Mouse (Mus musculus) midbrain, postnatal 0 days (tissue): Measurements from ENCODE around the gene Spop. TPM values are rescaled to one million over a fixed set of nuclear protein-coding genes. Genes with fewer than 3 reads are reported as not detected.
A peak's percentile ranks its signal among the peaks of the same experiment; 100 is the strongest.

Source experiments
- ATAC-seq: fragments of 200-750 bp; cut with Nextera tagmentation; 2 replicates; pipeline ENCODE4 v1.8.0; 2017; ENCODE audit warnings: moderate number of reproducible peaks, mild to moderate bottlenecking, moderate TSS enrichment, moderate library complexity; ENCODE audit not compliant: low FRiP score
- DNase-seq: peaks from one replicate; pipeline ENCODE4 v3.0.0-alpha.2; 2015; ENCODE audit warnings: low spot score
- H3K27ac ChIP-seq: fragments of 300-500 bp; sonication (generic); 2 replicates; pipeline ENCODE4 v1.5.1; 2014; ENCODE audit warnings: low read depth, mild to moderate bottlenecking, low read length, mixed read lengths
- H3K27me3 ChIP-seq: fragments of 300-500 bp; sonication (generic); 2 replicates; pipeline ENCODE4 v1.6.1; 2014; ENCODE audit warnings: low read length, control low read depth, mixed read lengths; ENCODE audit not compliant: insufficient read depth
- H3K36me3 ChIP-seq: fragments of 300-500 bp; sonication (generic); 2 replicates; pipeline ENCODE4 v1.6.1; 2014; ENCODE audit warnings: low read length, control low read depth, mixed read lengths; ENCODE audit not compliant: insufficient read depth
- H3K4me1 ChIP-seq: fragments of 300-500 bp; sonication (generic); 2 replicates; pipeline ENCODE4 v1.6.1; 2014; ENCODE audit warnings: mild to moderate bottlenecking, control low read depth, antibody characterized with exemption, low read length, mixed read lengths; ENCODE audit not compliant: insufficient read depth
- H3K4me2 ChIP-seq: fragments of 300-500 bp; sonication (generic); 2 replicates; pipeline ENCODE4 v1.6.1; 2014; ENCODE audit warnings: low read depth, mild to moderate bottlenecking, low read length, mixed read lengths; ENCODE audit not compliant: poor library complexity, severe bottlenecking
- H3K4me3 ChIP-seq: fragments of 300-500 bp; sonication (generic); 2 replicates; pipeline ENCODE4 v1.5.1; 2014; ENCODE audit warnings: low read depth, mild to moderate bottlenecking, low read length, moderate library complexity
- H3K9ac ChIP-seq: fragments of 300-500 bp; sonication (generic); replicated peaks from 2 replicates; pipeline ENCODE4 v1.6.1; 2014; ENCODE audit warnings: mild to moderate bottlenecking, low read length, moderate library complexity, mixed read lengths; ENCODE audit not compliant: poor library complexity, severe bottlenecking
- H3K9me3 ChIP-seq: fragments of 300-500 bp; sonication (generic); 2 replicates; pipeline ENCODE4 v1.6.1; 2016; ENCODE audit warnings: low read length, control low read depth
- CTCF ChIP-seq: IDR thresholded peaks from 2 replicates; pipeline ENCODE4 v1.5.1; 2016; ENCODE audit warnings: antibody characterized with exemption, mild to moderate bottlenecking
- WGBS: fragments of 180-500 bp; shearing (Covaris S2); extraction: QIAGEN DNeasy Blood & Tissue Kit; methylation state at CpG from one replicate; pipeline ENCODE4 v1.1.7; 2014; 5-methylcytosine and 5-hydroxymethylcytosine counted together
- polyA plus RNA-seq: library from polyadenylated mRNA; unstranded; fragments of >200 nt; fragmentation: Nextera tagmentation; extraction: Ambion mirVana; gene quantifications from 2 replicates; pipeline ENCODE4 v1.2.1, GENCODE M21; 2015
- total RNA-seq: library from RNA; depleted of rRNA; stranded (reverse); fragments of >200 nt; gene quantifications from 2 replicates; pipeline ENCODE4 v1.2.3, GENCODE M21; 2014

The Spop gene
- total and polyA plus RNA-seq, 2 experiments from 2014 or later: 54.3 to 231 TPM

DNA sequence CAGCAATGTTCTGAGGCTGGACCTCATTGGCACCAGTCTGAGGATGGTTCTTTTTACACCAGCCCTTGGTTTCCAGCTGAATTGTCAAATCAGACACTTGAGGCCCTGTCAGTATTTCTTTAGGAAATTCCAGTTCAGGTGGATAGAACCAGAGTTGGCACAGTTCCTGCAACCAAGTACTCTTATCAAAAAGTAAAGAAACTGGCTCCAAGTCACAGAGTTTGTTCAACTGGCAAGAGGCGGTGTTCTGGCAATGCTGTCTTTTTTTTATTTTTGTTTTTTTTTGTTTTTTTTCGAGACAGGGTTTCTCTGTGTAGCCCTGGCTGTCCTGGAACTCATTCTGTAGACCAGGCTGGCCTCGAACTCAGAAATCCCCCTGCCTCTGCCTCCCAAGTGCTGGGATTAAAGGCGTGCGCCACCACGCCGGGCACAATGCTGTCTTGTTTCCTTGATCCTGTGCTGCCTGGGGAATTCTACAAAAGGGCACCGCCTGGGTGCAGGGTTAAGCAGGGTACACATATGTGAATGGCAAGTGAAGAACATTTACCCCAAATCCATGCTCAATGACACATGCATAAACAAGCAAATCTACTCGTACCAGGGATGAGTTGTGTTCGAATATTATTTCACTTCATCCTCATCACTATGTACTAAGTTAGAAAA is 4.3 kb upstream of the Spop start:
- Histone ChIP-seq H3K27ac (no peak overlapping the region), H3K4me1 (no peaks in the 10 kb centered on the region), H3K4me2 (no peak overlapping the region), H3K9me3 (no peaks in the 10 kb centered on the region), H3K27me3 (no peaks in the 10 kb centered on the region), H3K4me3 (no peak overlapping the region), H3K9ac (no peak overlapping the region), H3K36me3 (no peaks in the 10 kb centered on the region)
- DNase-seq (no peak), ATAC-seq (no peak)
- WGBS: 87% methylated on average over 10 of the region's 10 CpGs
- TF ChIP-seq CTCF: no peak

DNA sequence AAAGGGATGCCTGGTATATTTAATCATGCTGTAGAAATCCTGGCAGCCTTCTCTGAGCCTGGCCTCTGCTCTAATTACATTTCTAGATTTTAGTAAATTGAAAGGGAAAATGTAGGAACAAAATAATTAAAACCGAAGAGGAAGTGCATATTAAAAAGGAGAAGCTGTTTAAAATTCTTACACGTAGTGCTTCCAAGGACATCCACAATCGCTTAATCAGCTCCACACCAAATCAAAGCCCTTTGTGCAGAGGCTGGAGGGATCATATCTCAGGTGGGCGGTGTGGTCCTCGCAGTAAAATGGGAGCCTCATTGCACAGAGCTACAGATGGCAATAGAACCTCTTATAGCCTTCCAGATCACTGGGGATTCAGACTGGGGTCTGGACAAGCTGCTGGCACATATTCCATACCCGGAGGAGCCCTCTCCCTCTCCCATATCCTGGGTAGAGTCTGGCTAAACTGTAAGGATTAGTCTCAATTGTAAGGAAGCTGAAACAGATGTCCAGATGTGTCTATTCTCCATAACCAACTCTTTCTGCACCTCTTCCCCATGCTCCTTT is 2.3 kb upstream of the Spop start:
- ATAC-seq (no peak), DNase-seq (peak; percentile 15)
- H3K4me3 ChIP-seq: no peak overlapping the region
- no peaks in the 10 kb centered on the region for H3K36me3 ChIP-seq
- TF ChIP-seq CTCF: no peak
- peaks cover 12% of the 10 kb centered on the region for H3K4me1 ChIP-seq
- 48% methylated on average over 6 of the region's 6 CpGs for WGBS
- H3K27ac ChIP-seq: 0 out of 2 replicates have a peak overlapping the region, but pooled peaks have one; percentile 12
- H3K27me3 ChIP-seq: no peaks in the 10 kb centered on the region
- H3K4me2 ChIP-seq: no peak overlapping the region
- no peak overlapping the region for H3K9ac ChIP-seq
- no peaks in the 10 kb centered on the region for H3K9me3 ChIP-seq

DNA sequence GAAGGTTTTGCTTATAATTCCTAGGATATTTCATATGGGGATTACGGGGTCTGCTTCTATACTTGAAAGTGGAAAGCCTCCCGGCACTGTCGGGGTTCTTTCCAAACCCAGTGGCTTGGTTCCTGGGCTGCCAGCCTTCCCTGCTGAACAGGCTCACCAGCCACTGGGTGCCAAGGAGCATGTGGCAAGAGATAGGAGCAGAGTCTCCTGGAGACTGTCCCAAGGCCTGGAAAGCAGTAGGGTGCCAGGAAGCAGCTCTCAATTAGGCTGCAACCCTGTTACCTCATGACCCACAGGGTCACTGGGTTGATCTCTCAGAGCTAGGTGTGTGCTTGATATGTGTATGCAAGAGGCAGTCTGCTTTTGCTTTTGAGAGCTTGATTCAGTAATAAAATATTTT is 1.3 kb upstream of the Spop start:
- TF ChIP-seq CTCF: no peak
- Histone ChIP-seq H3K27ac (no peak overlapping the region), H3K9ac (no peak overlapping the region), H3K4me2 (no peak overlapping the region), H3K4me1 (peaks cover 12% of the 10 kb centered on the region), H3K36me3 (no peaks in the 10 kb centered on the region), H3K4me3 (no peak overlapping the region), H3K9me3 (no peaks in the 10 kb centered on the region), H3K27me3 (no peaks in the 10 kb centered on the region)
- no peak for DNase-seq
- 75% methylated on average over 3 of the region's 3 CpGs for WGBS
- no peak for ATAC-seq

DNA sequence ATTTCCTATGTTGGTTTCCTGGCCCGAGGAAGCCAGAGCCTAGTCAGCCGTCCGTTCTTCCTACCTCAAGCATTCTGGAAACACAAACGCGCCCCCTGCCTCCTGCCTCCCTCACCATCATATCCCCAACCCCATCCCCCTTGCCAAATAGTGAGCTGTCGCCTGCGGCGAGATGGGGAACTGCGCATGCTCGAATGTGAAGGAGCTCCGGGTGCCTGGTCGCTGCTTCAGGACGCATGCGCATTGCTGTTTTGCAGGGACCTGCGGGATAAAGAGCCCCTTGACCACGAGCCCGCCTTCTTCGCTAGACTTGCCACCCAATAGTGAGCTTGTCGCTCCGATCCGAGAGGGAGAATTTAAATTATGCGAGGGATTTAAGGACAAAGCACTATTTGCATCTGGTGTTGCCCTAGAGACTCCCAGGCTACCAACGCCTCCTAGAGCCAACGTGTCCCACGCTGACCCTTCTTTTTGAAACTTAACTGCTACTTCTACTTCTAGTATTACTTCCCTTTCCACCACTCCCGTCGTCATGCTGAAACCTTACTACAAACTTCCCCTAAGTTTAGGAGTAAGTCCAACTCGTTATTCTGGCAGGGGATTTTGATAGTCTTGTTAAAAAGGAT is 769 bp downstream of the Spop start:
- ATAC-seq: peak; percentile 84

DNA sequence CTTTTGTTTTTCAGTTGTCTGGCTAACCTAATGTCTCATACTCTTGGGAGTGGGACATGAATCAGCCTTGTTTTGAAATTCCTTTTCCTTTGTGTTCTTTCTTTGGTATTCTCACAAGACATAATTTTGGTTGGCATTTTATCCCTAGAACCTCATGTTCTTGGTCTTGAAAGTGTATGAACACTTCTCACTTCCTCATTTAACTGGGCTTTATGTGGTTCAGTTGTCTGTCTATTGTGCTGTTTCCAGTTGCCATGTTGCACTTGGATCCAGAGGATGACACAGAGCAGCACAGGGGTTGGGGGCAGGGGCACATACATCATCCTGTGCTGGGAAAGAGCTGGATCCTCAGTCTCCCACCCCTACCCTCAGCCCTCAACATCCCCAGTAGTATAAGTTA is 2.1 kb downstream of the Spop start:
- peaks cover 12% of the 10 kb centered on the region for H3K4me1 ChIP-seq
- no peak overlapping the region for H3K4me3 ChIP-seq
- H3K27ac ChIP-seq: no peak overlapping the region
- no peak overlapping the region for H3K4me2 ChIP-seq
- H3K36me3 ChIP-seq: no peaks in the 10 kb centered on the region
- ATAC-seq (no peak), DNase-seq (no peak)
- no peak for TF ChIP-seq CTCF
- no peaks in the 10 kb centered on the region for H3K27me3 ChIP-seq
- no peak overlapping the region for H3K9ac ChIP-seq
- H3K9me3 ChIP-seq: no peaks in the 10 kb centered on the region

More for the DNA sequence above, 769 bp downstream of the Spop start:
- no peaks in the 10 kb centered on the region for H3K9me3 ChIP-seq
- peak; percentile 70 for TF ChIP-seq CTCF
- peaks cover 12% of the 10 kb centered on the region for H3K4me1 ChIP-seq
- WGBS: under 1% methylated on average over 28 of the region's 28 CpGs
- peak overlapping the region; percentile 72 for H3K4me2 ChIP-seq
- peak; percentile 98 for DNase-seq
- no peaks in the 10 kb centered on the region for H3K36me3 ChIP-seq
- H3K9ac ChIP-seq: peak overlapping the region; percentile 70
- peak overlapping the region; percentile 53 for H3K4me3 ChIP-seq
- H3K27ac ChIP-seq: peak overlapping the region; percentile 95
- H3K27me3 ChIP-seq: no peaks in the 10 kb centered on the region

DNA sequence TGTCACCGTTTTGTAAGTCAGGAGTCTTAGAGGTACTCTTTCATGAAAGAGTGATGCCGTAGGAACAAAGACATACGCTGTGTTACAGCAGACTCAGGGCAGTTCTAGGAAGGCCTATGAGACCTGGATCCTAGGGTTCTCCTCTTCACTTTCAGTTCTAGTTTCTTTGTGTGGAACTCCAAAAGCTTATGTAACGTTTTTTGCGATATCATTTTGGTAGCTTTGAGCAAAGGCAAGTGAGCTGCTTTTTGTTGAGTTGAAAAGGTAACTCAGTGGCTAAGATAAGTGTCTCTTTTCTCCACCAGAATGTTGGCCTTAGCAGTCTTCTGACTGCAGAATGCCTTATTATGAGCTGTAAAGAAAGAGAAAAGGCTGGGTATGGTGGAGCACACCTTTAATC is 3.5 kb downstream of the Spop start:
- Histone ChIP-seq H3K4me2 (no peak overlapping the region), H3K27ac (no peak overlapping the region), H3K4me3 (no peak overlapping the region), H3K9ac (no peak overlapping the region), H3K36me3 (no peaks in the 10 kb centered on the region), H3K4me1 (peaks cover 12% of the 10 kb centered on the region), H3K27me3 (no peaks in the 10 kb centered on the region), H3K9me3 (no peaks in the 10 kb centered on the region)
- TF ChIP-seq CTCF: no peak
- 81% methylated on average over 5 of the region's 5 CpGs for WGBS
- DNase-seq (no peak), ATAC-seq (no peak)
